Mouse (Mus musculus): ENCODE results near the gene Mptx1. TPM values are rescaled to one million over a fixed set of nuclear protein-coding genes. Genes with fewer than 3 reads are reported as not detected.

Gene Mptx1
- polyA plus RNA-seq (2012; rRNA removed) = 65.3 and 144 TPM in 2 replicates

GRCm38 (mm10) chr1:174330218-174330617 is at the start of gene Mptx1:
Mptx1 (plus strand) TSS chr1:174330518.

GRCm38 (mm10) chr1:174364882-174365451 is 34.6 kb downstream of the Mptx1 start, which contains the start of gene Olfr417:
Olfr417 (plus strand) TSS chr1:174365122.

Other genes starting within 250 kb of the Mptx1 start
- not detected in 2 replicates for gene Olfr429, start 246.2 kb upstream of the Mptx1 start, polyA plus RNA-seq (2012; rRNA removed)
- not detected in 2 replicates for gene Olfr427, start 233.6 kb upstream of the Mptx1 start, polyA plus RNA-seq (2012; rRNA removed)
- gene Olfr231, start 209.4 kb upstream of the Mptx1 start, polyA plus RNA-seq (2012; rRNA removed) = not detected in 2 replicates
- 0.13 TPM in 1 of 2 replicates, not detected in the other for gene Olfr424, start 199.0 kb upstream of the Mptx1 start, polyA plus RNA-seq (2012; rRNA removed)
- not detected in 2 replicates for gene Olfr420, start 174.9 kb upstream of the Mptx1 start, polyA plus RNA-seq (2012; rRNA removed)
- 0.01 TPM in 1 of 2 replicates, not detected in the other for gene Spta1, start 157.7 kb upstream of the Mptx1 start, polyA plus RNA-seq (2012; rRNA removed)
- gene Olfr419, start 78.5 kb upstream of the Mptx1 start, polyA plus RNA-seq (2012; rRNA removed) = not detected in 2 replicates
- not detected in 2 replicates for gene Olfr417, start 34.6 kb downstream of the Mptx1 start, polyA plus RNA-seq (2012; rRNA removed)
- gene Olfr248, start 60.5 kb downstream of the Mptx1 start, polyA plus RNA-seq (2012; rRNA removed) = not detected in 2 replicates
- not detected in 2 replicates for gene Olfr414, start 93.5 kb downstream of the Mptx1 start, polyA plus RNA-seq (2012; rRNA removed)
- gene Olfr220, start 111.6 kb downstream of the Mptx1 start, polyA plus RNA-seq (2012; rRNA removed) = not detected in 2 replicates
- gene Fmn2, start 171.3 kb downstream of the Mptx1 start, polyA plus RNA-seq (2012; rRNA removed) = 0.17 and 0.23 TPM in 2 replicates

All from colon, adult 2 months (tissue).